Mouse (Mus musculus) MEL (cell line): ENCODE data around the gene Olfr96.

Experiments used
- CTCF ChIP-seq, 3 experiments: IDR thresholded peaks in 2 of 3; conservative IDR thresholded peaks in 1 of 3; 2 replicates each; pipeline ENCODE4 v1.5.1; 2011 to 2012; ENCODE audit warnings: low read length in 3 of 3, low read depth in 2 of 3, mild to moderate bottlenecking in 2 of 3, improper control_type of control experiment in 1 of 3, inconsistent platforms in 1 of 3, mixed read lengths in 1 of 3, moderate library complexity in 1 of 3; ENCODE audit not compliant: control insufficient read depth in 1 of 3, insufficient read depth in 1 of 3, poor library complexity in 1 of 3, severe bottlenecking in 1 of 3
- POLR2A ChIP-seq, 2 experiments: IDR thresholded peaks; 2 replicates each; pipeline ENCODE4 v1.6.1; 2011 to 2012; ENCODE audit warnings: low read length in 2 of 2, mild to moderate bottlenecking in 2 of 2, control low read depth in 1 of 2, improper control_type of control experiment in 1 of 2, low read depth in 1 of 2, moderate library complexity in 1 of 2; ENCODE audit not compliant: control insufficient read depth in 1 of 2, insufficient read depth in 1 of 2, poor library complexity in 1 of 2
- TBP ChIP-seq: IDR thresholded peaks from 2 replicates; pipeline ENCODE4 v1.8.0; 2011; ENCODE audit warnings: low read depth, low read length, improper control_type of control experiment
- UBTF ChIP-seq: IDR thresholded peaks from 2 replicates; pipeline ENCODE4 v1.6.1; 2012; ENCODE audit warnings: low read depth, mild to moderate bottlenecking, inconsistent platforms, low read length, improper control_type of control experiment, moderate library complexity, borderline replicate concordance; ENCODE audit not compliant: insufficient read depth
- ZMIZ1 ChIP-seq: IDR thresholded peaks from 2 replicates; pipeline ENCODE4 v1.6.1; 2012; ENCODE audit warnings: low read depth, mild to moderate bottlenecking, inconsistent platforms, low read length, improper control_type of control experiment, moderate library complexity

DNA sequence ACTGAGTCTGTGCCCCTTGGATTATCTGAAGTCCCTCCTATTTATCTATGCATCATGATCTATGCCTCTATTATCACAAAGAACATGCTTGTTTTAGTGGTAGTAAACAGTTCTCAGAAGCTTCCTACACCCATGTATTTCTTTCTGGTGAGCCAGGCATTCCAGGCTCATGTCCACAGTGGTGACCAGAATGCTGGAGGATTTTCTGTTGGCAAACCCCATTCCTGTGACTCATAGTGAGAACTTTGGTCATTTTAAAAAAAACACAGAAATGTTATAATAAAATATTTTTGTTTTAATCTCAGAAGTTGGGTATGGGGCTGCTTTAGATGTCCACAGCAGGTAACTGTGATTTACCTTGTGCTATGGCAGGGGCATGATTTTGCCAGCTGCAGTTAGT lies 29.5 kb downstream of the Olfr96 start:
- TF ChIP-seq TBP (no peak), UBTF (no peak), POLR2A (IDR thresholded peaks at IDR 0.05; ENCODE audit: control insufficient read depth in 1 of 2, insufficient read depth in 1 of 2, low read depth in 1 of 2, low read length in 2 of 2, poor library complexity in 1 of 2) (no peak), CTCF (IDR thresholded peaks at IDR 0.05 in 2 of 3, conservative IDR thresholded peaks at IDR 0.05 in 1 of 3; ENCODE audit: control insufficient read depth in 1 of 3, insufficient read depth in 1 of 3, low read depth in 2 of 3, low read length in 3 of 3, poor library complexity in 1 of 3, severe bottlenecking in 1 of 3) (no peak), ZMIZ1 (no peak)
